Mouse (Mus musculus) layer of hippocampus, adult 8-10 months (tissue): ENCODE measurements at regions not wholly inside any gene's neighbourhood (a gene's known extent, or its start where the extent isn't known, plus 50 kb on each side); places are given as distances from the start of the nearest gene placed in this dataset.
A peak's percentile ranks its signal among the peaks of the same experiment; 100 is the strongest.
"Not testable (repeated sequence)": the region's sequence is repeated elsewhere in the genome, so short reads cannot be mapped to it uniquely, and the experiment has no call there.

ENCODE experiments used
- DNase-seq, 2 experiments: peaks; one replicate each; pipeline ENCODE4 v3.0.0; 2022; ENCODE audit warnings: low spot score in 2 of 2

- peak; percentile 34 to 43 for DNase-seq
These were observed 141.4 kb upstream of the Lrp1b start for GRCm38 (mm10) chr2:42794776-42795175.

DNA sequence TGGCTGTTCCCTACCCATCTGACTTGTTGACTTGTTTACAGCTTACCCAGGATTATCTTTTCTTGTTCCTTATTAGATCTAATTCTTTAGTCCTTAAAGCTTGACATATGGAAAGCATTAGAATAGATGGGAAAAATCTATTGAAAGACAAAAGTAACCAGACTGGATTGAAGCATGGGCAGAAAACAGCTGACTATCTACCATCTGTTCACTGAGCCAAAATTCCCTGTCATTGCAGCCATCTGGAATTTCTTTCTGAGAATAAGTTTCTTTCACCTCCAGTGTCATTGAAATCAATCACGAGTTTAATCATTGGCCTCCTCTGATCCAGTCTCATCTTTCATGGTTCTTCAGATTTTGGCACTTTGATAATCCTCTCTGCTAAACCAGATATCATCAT lies 130.6 kb upstream of the Lrp1b start:
- DNase-seq = no peak

- DNase-seq = not testable (repeated sequence)
These were observed 87.1 kb upstream of the Lrp1b start for GRCm38 (mm10) chr2:42740513-42740912.
